Mouse (Mus musculus) bone marrow macrophage, adult 2 months (primary cell): ENCODE measurements around the gene Dapk3. TPM values are rescaled to one million over a fixed set of nuclear protein-coding genes. Genes with fewer than 3 reads are reported as not detected.

Source experiments
- H3K27ac ChIP-seq: 2 replicates; pipeline ENCODE4 v1.5.1; 2012; ENCODE audit warnings: low read depth, low read length; ENCODE audit not compliant: insufficient read depth
- H3K4me1 ChIP-seq: 2 replicates; pipeline ENCODE4 v1.6.1; 2012; ENCODE audit warnings: low read length; ENCODE audit not compliant: control insufficient read depth, insufficient read depth
- H3K4me3 ChIP-seq: 2 replicates; pipeline ENCODE4 v1.5.1; 2012; ENCODE audit warnings: mild to moderate bottlenecking, low read length, moderate library complexity; ENCODE audit not compliant: insufficient read depth
- CTCF ChIP-seq: IDR thresholded peaks from 2 replicates; pipeline ENCODE4 v1.5.1; 2012; ENCODE audit warnings: low read depth, mild to moderate bottlenecking, low read length, moderate library complexity
- POLR2A ChIP-seq: IDR thresholded peaks from 2 replicates; pipeline ENCODE4 v1.6.1; 2012; ENCODE audit warnings: mild to moderate bottlenecking, low read depth, low read length, borderline replicate concordance
- polyA plus RNA-seq: library from polyadenylated mRNA; stranded (reverse); fragments of >200 nt; gene quantifications from 2 replicates; pipeline ENCODE4 v1.2.4, GENCODE M21; 2012; ENCODE audit not compliant: missing spikeins, insufficient read depth, insufficient read length

Dapk3 gene
- polyA plus RNA-seq, 1 experiment: 36.4 TPM

- Histone ChIP-seq H3K4me1 (peaks cover 31% of the 10 kb centered on the region), H3K4me3 (no peak overlapping the region), H3K27ac (no peak overlapping the region)
- TF ChIP-seq POLR2A: no peak
- no peak for TF ChIP-seq CTCF
Measured at GRCm38 (mm10) chr10:81187161-81187560, 4.4 kb downstream of the Dapk3 start.

GRCm38 (mm10) chr10:81189821-81190220, 7.0 kb downstream of the Dapk3 start:
- Histone ChIP-seq H3K4me3 (no peak overlapping the region), H3K4me1 (peaks cover 22% of the 10 kb centered on the region)
- no peak for TF ChIP-seq CTCF
- TF ChIP-seq POLR2A: no peak

GRCm38 (mm10) chr10:81190236-81190911, 7.6 kb downstream of the Dapk3 start:
- peak overlapping the region; percentile 47; the same call in 1 of the 2 replicates for H3K27ac ChIP-seq
- no peak for TF ChIP-seq POLR2A
- TF ChIP-seq CTCF: peak; percentile 35
- no peak overlapping the region for H3K4me3 ChIP-seq
- peaks cover 18% of the 10 kb centered on the region for H3K4me1 ChIP-seq

More at GRCm38 (mm10) chr10:81189821-81190220, 7.0 kb downstream of the Dapk3 start:
- no peak overlapping the region for H3K27ac ChIP-seq

GRCm38 (mm10) chr10:81190912-81191321, 8.1 kb downstream of the Dapk3 start:
- Histone ChIP-seq H3K4me3 (no peak overlapping the region), H3K4me1 (peaks cover 15% of the 10 kb centered on the region), H3K27ac (peak overlapping the region; percentile 47)
- TF ChIP-seq POLR2A (no peak), CTCF (0 out of 2 replicates have a peak, but pooled peaks have one; percentile 10)

- Histone ChIP-seq H3K27ac (peak overlapping the region; percentile 59), H3K4me1 (peaks cover 15% of the 10 kb centered on the region), H3K4me3 (peak overlapping the region; percentile 80; the same call in 1 of the 2 replicates)
- TF ChIP-seq CTCF (no peak), POLR2A (no peak)
Measured at GRCm38 (mm10) chr10:81191342-81191982, 8.7 kb downstream of the Dapk3 start.

- Histone ChIP-seq H3K4me3 (peak overlapping the region; percentile 80), H3K4me1 (peaks cover 15% of the 10 kb centered on the region), H3K27ac (peak overlapping the region; percentile 80)
- TF ChIP-seq CTCF (no peak), POLR2A (no peak)
Measured at GRCm38 (mm10) chr10:81192270-81192967, 9.6 kb downstream of the Dapk3 start.

- Histone ChIP-seq H3K27ac (no peak overlapping the region), H3K4me1 (peaks cover 15% of the 10 kb centered on the region), H3K4me3 (peak overlapping the region; percentile 80)
- TF ChIP-seq POLR2A: no peak
- TF ChIP-seq CTCF: no peak
Measured at GRCm38 (mm10) chr10:81192968-81193501, 10.2 kb downstream of the Dapk3 start.

- Histone ChIP-seq H3K4me1 (peaks cover 15% of the 10 kb centered on the region), H3K27ac (no peak overlapping the region), H3K4me3 (no peak overlapping the region)
- TF ChIP-seq CTCF (no peak), POLR2A (no peak)
Measured at GRCm38 (mm10) chr10:81193991-81194774, 11.4 kb downstream of the Dapk3 start.

- Histone ChIP-seq H3K4me3 (no peak overlapping the region), H3K4me1 (peaks cover 15% of the 10 kb centered on the region), H3K27ac (no peak overlapping the region)
- TF ChIP-seq CTCF: no peak
- no peak for TF ChIP-seq POLR2A
Measured at GRCm38 (mm10) chr10:81195300-81195699, 12.5 kb downstream of the Dapk3 start.
